26 mouse cellular contexts compared by ENCODE assay signal in genomic region chr11:88110031-88110594, GRCm38 (mm10). TPM values are rescaled to one million over a fixed set of nuclear protein-coding genes. Genes with fewer than 3 reads are reported as not detected.
DNase-seq lines count a peak whose midpoint lies in the region; ATAC-seq and TF ChIP-seq lines count a peak whose summit lies in the region.
"Had no signal": no experiment of that assay in that cellular context is flagged by ENCODE, and none has a peak within 500 bp of the region (broad histone marks: within the 10 kb centered on the region; RNA-seq: fewer than 3 reads in every experiment).

No protein-coding gene starts in this region.

- H3K9ac ChIP-seq in heart, embryonic 11.5 days (ENCODE audit: low read depth, low read length) = 0 out of 2 replicates have a peak overlapping the region, but pooled peaks have one; percentile 28
- no peak overlapping the region for H3K9ac ChIP-seq in CH12.LX (ENCODE audit: insufficient read depth, low read depth)
- H3K9ac ChIP-seq: embryonic facial prominence, embryonic 12.5 days; hindbrain, embryonic 13.5 days; limb, embryonic 12.5 days; liver, embryonic 12.5 days; lung, embryonic 14.5 days; stomach, embryonic 15.5 days had no signal

- TF ChIP-seq CTCF in CH12.LX (conservative IDR thresholded peaks at IDR 0.05 in 1 of 2, IDR thresholded peaks at IDR 0.05 in 1 of 2; ENCODE audit: low read depth in 2 of 2, low read length in 2 of 2) = no peak

- DNase-seq in heart, adult 8-10 months (ENCODE audit: low spot score) = no peak
- DNase-seq in CH12.LX (ENCODE audit: extremely low read depth) (no peak), adipocyte (ENCODE audit: low spot score) (peak; percentile 66)
- peak; percentile 28 for DNase-seq in heart, postnatal 4 days
- no peak for DNase-seq in retina, postnatal 1 day
- DNase-seq in layer of hippocampus, adult 9-10 months (ENCODE audit: low spot score) = no peak
- DNase-seq: adrenal gland, postnatal 36 days; cerebellum, adult 2 months; kidney, adult 9 months; kidney, postnatal 36 days; layer of hippocampus, adult 9-11 months; lung, embryonic 14.5 days; lung, postnatal 36 days; thymus, adult 18-20 months; thymus, postnatal 4 days had no signal

- TF ChIP-seq POLR2A in CH12.LX (IDR thresholded peaks at IDR 0.05; ENCODE audit: low read depth, low read length) = no peak

- TF ChIP-seq RAD21 in CH12.LX (IDR thresholded peaks at IDR 0.05; ENCODE audit: low read depth, low read length) = no peak

- in situ Hi-C loops in CH12.LX (cut with MboI; ENCODE audit: low pct_ligation_motif_present, low pct_unique_long_range_greater_than_20kb, low sequenced_read_pairs) = loop anchor here (5.0 kb wide), 1 partner anchor 33 kb away; no protein-coding TSS in a partner anchor

- no peaks in the 10 kb centered on the region for H3K9me3 ChIP-seq in heart, embryonic 11.5 days (replicated peaks; ENCODE audit: control insufficient read depth, low read length)
- no peaks in the 10 kb centered on the region for H3K9me3 ChIP-seq in CH12.LX (replicated peaks; ENCODE audit: low read length)
- H3K9me3 ChIP-seq: embryonic facial prominence, embryonic 12.5 days; G1E; hindbrain, embryonic 13.5 days; limb, embryonic 12.5 days; liver, embryonic 12.5 days; stomach, embryonic 15.5 days had no signal

- 0 out of 2 replicates have a peak overlapping the region, but pooled peaks have one; percentile 15 for H3K27ac ChIP-seq in heart, embryonic 11.5 days (ENCODE audit: low read depth, low read length)
- H3K27ac ChIP-seq in CH12.LX (ENCODE audit: insufficient read depth, low read depth) = no peak overlapping the region
- H3K27ac ChIP-seq: embryonic facial prominence, embryonic 12.5 days; hindbrain, embryonic 13.5 days; limb, embryonic 12.5 days; liver, embryonic 12.5 days; stomach, embryonic 15.5 days had no signal

- no peaks in the 10 kb centered on the region for H3K27me3 ChIP-seq in heart, embryonic 11.5 days (ENCODE audit: control insufficient read depth, insufficient read depth, low read length)
- H3K27me3 ChIP-seq in CH12.LX (replicated peaks) = peaks cover 17% of the 10 kb centered on the region
- H3K27me3 ChIP-seq: embryonic facial prominence, embryonic 12.5 days; hindbrain, embryonic 13.5 days; limb, embryonic 12.5 days; stomach, embryonic 15.5 days had no signal

- dilution Hi-C loops in CH12.LX (cut with MboI; ENCODE audit: extremely low pct_ligation_motif_present, extremely low pct_unique_long_range_greater_than_20kb, low sequenced_read_pairs) = no loop called here

- ATAC-seq in heart, embryonic 11.5 days (replicated peaks; ENCODE audit: insufficient number of reproducible peaks, low FRiP score, low TSS enrichment) = no peak
- ATAC-seq: CD4-positive, CD25-positive, alpha-beta regulatory T cell, adult 4 months; forebrain, embryonic 14.5 days; liver, embryonic 12.5 days had no signal

- no peaks in the 10 kb centered on the region for H3K79me2 ChIP-seq in CH12.LX (replicated peaks; ENCODE audit: control insufficient read depth, extremely low read depth, insufficient read depth, poor library complexity, severe bottlenecking)

- WGBS in heart, embryonic 11.5 days (ENCODE audit: insufficient replicate concordance) = 51% methylated on average over 8 of the region's 9 CpGs

- peaks cover 50% of the 10 kb centered on the region for H3K4me1 ChIP-seq in heart, embryonic 11.5 days (ENCODE audit: control insufficient read depth, insufficient read depth, low read length)
- peaks cover 37 to 86% of the 10 kb centered on the region in 2 experiments for H3K4me1 ChIP-seq in CH12.LX (ENCODE audit: control insufficient read depth in 1 of 2, insufficient read depth in 2 of 2)

- no peak overlapping the region for H3K4me3 ChIP-seq in heart, embryonic 11.5 days (ENCODE audit: low read depth, low read length)
- H3K4me3 ChIP-seq in CH12.LX (replicated peaks in 1 of 3; ENCODE audit: low read depth in 2 of 3, low read length in 2 of 3, poor library complexity in 1 of 3) = no peak overlapping the region
- H3K4me3 ChIP-seq: embryonic facial prominence, embryonic 12.5 days; erythroblast, embryonic 14.5 days; hindbrain, embryonic 13.5 days; limb, embryonic 12.5 days; liver, embryonic 12.5 days; stomach, embryonic 15.5 days had no signal

- no peak overlapping the region for H3K4me2 ChIP-seq in heart, embryonic 11.5 days
- H3K4me2 ChIP-seq in CH12.LX (ENCODE audit: insufficient read depth, low read depth, poor library complexity, severe bottlenecking) = no peak overlapping the region
- H3K4me2 ChIP-seq: embryonic facial prominence, embryonic 12.5 days; hindbrain, embryonic 13.5 days; limb, embryonic 12.5 days; liver, embryonic 12.5 days; lung, embryonic 14.5 days; midbrain, embryonic 11.5 days; stomach, embryonic 15.5 days had no signal

- no peak for TF ChIP-seq EP300 in CH12.LX (IDR thresholded peaks at IDR 0.05; ENCODE audit: low read length)

- H3K36me3 ChIP-seq in heart, embryonic 11.5 days (ENCODE audit: control insufficient read depth, insufficient read depth, low read length) = no peaks in the 10 kb centered on the region; the same call in 1 of the 2 replicates
- no peaks in the 10 kb centered on the region for H3K36me3 ChIP-seq in CH12.LX (replicated peaks in 1 of 2; ENCODE audit: control insufficient read depth in 1 of 2, insufficient read depth in 1 of 2, low read length in 1 of 2)
- H3K36me3 ChIP-seq: embryonic facial prominence, embryonic 12.5 days; hindbrain, embryonic 13.5 days; limb, embryonic 12.5 days; liver, embryonic 12.5 days; stomach, embryonic 15.5 days had no signal

TF ChIP-seq in CH12.LX, 34 proteins besides CTCF, POLR2A, EP300 and RAD21:
- TF ChIP-seq TCF12 (IDR thresholded peaks at IDR 0.05; ENCODE audit: low read depth, low read length) (no peak), JUND (conservative IDR thresholded peaks at IDR 0.05; ENCODE audit: low read depth, low read length) (no peak), ZC3H11A (IDR thresholded peaks at IDR 0.05; ENCODE audit: low read depth, low read length) (no peak), HCFC1 (IDR thresholded peaks at IDR 0.05; ENCODE audit: low read depth, low read length) (no peak), SIN3A (IDR thresholded peaks at IDR 0.05; ENCODE audit: low read length) (no peak), MXI1 (IDR thresholded peaks at IDR 0.05; ENCODE audit: low read depth, low read length) (no peak), MAZ (IDR thresholded peaks at IDR 0.05; ENCODE audit: low read depth, low read length) (no peak), ZKSCAN1 (IDR thresholded peaks at IDR 0.05; ENCODE audit: borderline replicate concordance, low read depth, low read length) (no peak), PAX5 (IDR thresholded peaks at IDR 0.05; ENCODE audit: low read length) (no peak), USF1 (IDR thresholded peaks at IDR 0.05; ENCODE audit: low read depth, low read length) (no peak), CHD1 (IDR thresholded peaks at IDR 0.05; ENCODE audit: low read depth, low read length) (no peak), MAX (IDR thresholded peaks at IDR 0.05; ENCODE audit: low read length) (no peak), BHLHE40 (IDR thresholded peaks at IDR 0.05; ENCODE audit: low read depth, low read length) (peak; percentile 28; the same call in 1 of the 2 replicates), JUN (IDR thresholded peaks at IDR 0.05; ENCODE audit: insufficient read depth, low read depth, low read length) (peak; percentile 51), ZMIZ1 (IDR thresholded peaks at IDR 0.05; ENCODE audit: low read depth, low read length) (no peak), MEF2A (IDR thresholded peaks at IDR 0.05; ENCODE audit: borderline replicate concordance, low read depth, low read length) (peak; percentile 74; the same call in 1 of the 2 replicates), NRF1 (IDR thresholded peaks at IDR 0.05; ENCODE audit: low read depth, low read length) (no peak), RCOR1 (conservative IDR thresholded peaks at IDR 0.05; ENCODE audit: low read depth, low read length) (no peak), GABPA (IDR thresholded peaks at IDR 0.05; ENCODE audit: insufficient replicate concordance, low read depth, low read length) (no peak), IRF4 (IDR thresholded peaks at IDR 0.05; ENCODE audit: low read depth, low read length) (no peak), ELF1 (IDR thresholded peaks at IDR 0.05; ENCODE audit: low read depth, low read length) (no peak), POLR2AphosphoS2 (IDR thresholded peaks at IDR 0.05; ENCODE audit: low read depth, low read length) (no peak), TBP (conservative IDR thresholded peaks at IDR 0.05; ENCODE audit: low read depth, low read length) (no peak), MYC (IDR thresholded peaks at IDR 0.05; ENCODE audit: low read depth, low read length) (no peak), MAFK (IDR thresholded peaks at IDR 0.05; ENCODE audit: insufficient replicate concordance, low read length) (no peak), ETS1 (conservative IDR thresholded peaks at IDR 0.05; ENCODE audit: low read depth, low read length) (peak; percentile 30; the same call in 1 of the 2 replicates), CHD2 (IDR thresholded peaks at IDR 0.05; ENCODE audit: low read length) (no peak)

RNA-seq across cellular contexts. Expression of gene Cuedc1, which starts 12.3 kb away (rescaled TPM):
- 11.6 and 11.7 TPM in 2 replicates for polyA plus RNA-seq in heart, embryonic 11.5 days (2014; fragmentation: Nextera tagmentation; extraction: Ambion mirVana)
- total RNA-seq in heart, adult 8-10 months (2022) = 10 to 100 TPM; 47.5 to 55.7 (median 51.0) TPM
- total RNA-seq in CH12.LX (2012; rRNA removed) (0.34 and 0.47 TPM in 2 replicates), CH12.LX (2014; rRNA removed) (0.18 and 0.20 TPM in 2 replicates)
- 0.51 and 0.76 TPM in 2 replicates for polyA plus RNA-seq in CH12.LX (2012; ENCODE audit: insufficient read length, low read depth)
- total RNA-seq in heart, postnatal 4 days (2021) = 10 to 100 TPM; 39.5 to 40.0 TPM

RNA-seq across cellular contexts. Expression of gene Vezf1, which starts 42.0 kb away (rescaled TPM):
- polyA plus RNA-seq in heart, embryonic 11.5 days (2014; fragmentation: Nextera tagmentation; extraction: Ambion mirVana) = 24.8 and 26.4 TPM in 2 replicates
- total RNA-seq in heart, adult 8-10 months (2022) = 10 to 100 TPM; 39.8 to 44.7 (median 41.8) TPM
- total RNA-seq in CH12.LX (2012; rRNA removed) = 5.6 and 7.4 TPM in 2 replicates
- 8.3 and 9.8 TPM in 2 replicates for total RNA-seq in CH12.LX (2014; rRNA removed)
- 10.1 and 11.4 TPM in 2 replicates for polyA plus RNA-seq in CH12.LX (2012; ENCODE audit: insufficient read length, low read depth)
- total RNA-seq in heart, postnatal 4 days (2021) = 10 to 100 TPM; 36.7 to 41.3 TPM

Comparison
In these comparisons a context has a peak if more than half of its experiments do, and no peak if none do; other contexts are left out.
1. DNase-seq: peak in adipocyte (single experiment) and heart, postnatal 4 days (single experiment); none in heart, adult 8-10 months (single experiment), CH12.LX (single experiment), retina, postnatal 1 day (single experiment) and layer of hippocampus, adult 9-10 months (single experiment).
2. RNA of gene Cuedc1, which starts 12.3 kb away (total RNA-seq): 47.5 to 55.7 TPM in heart, adult 8-10 months and 39.5 to 40.0 TPM in heart, postnatal 4 days; 0.18 to 0.47 TPM in CH12.LX; every median in the first group is over 10 times any median in the second.